Mouse (Mus musculus) heart, adult 8-10 months (tissue): ENCODE results near the gene Sertad2. TPM values are rescaled to one million over a fixed set of nuclear protein-coding genes. Genes with fewer than 3 reads are reported as not detected.

Source experiments
- DNase-seq: peaks from one replicate; pipeline ENCODE4 v3.0.0; 2022; ENCODE audit warnings: low spot score
- total RNA-seq, 4 experiments: library from RNA; stranded (reverse); gene quantifications; 2 replicates each; pipeline ENCODE4 v1.2.4; 2022

The Sertad2 gene
- 10 to 100 TPM; 17.2 to 22.2 (median 20.1) TPM for total RNA-seq

GRCm38 (mm10) chr11:20542739-20543452 lies at the start of gene Sertad2:
Sertad2 (plus strand) TSS chr11:20543253.
- DNase-seq, result peak; percentile 99

- DNase-seq, result no peak
These were observed 49.0 kb upstream of the Sertad2 start for GRCm38 (mm10) chr11:20493922-20494626.

- no peak for DNase-seq
These were observed 42.5 kb upstream of the Sertad2 start for GRCm38 (mm10) chr11:20500516-20500915.

- DNase-seq, result no peak
These were observed 41.7 kb upstream of the Sertad2 start for GRCm38 (mm10) chr11:20501160-20501955.

- DNase-seq, result no peak
These were observed 29.5 kb upstream of the Sertad2 start for GRCm38 (mm10) chr11:20513574-20513973.

- no peak for DNase-seq
These were observed 28.3 kb upstream of the Sertad2 start for GRCm38 (mm10) chr11:20514757-20515156.

GRCm38 (mm10) chr11:20521321-20521720 lies 21.7 kb upstream of the Sertad2 start:
- no peak for DNase-seq

- DNase-seq, result no peak
These were observed 20.3 kb upstream of the Sertad2 start for GRCm38 (mm10) chr11:20522750-20523149.

GRCm38 (mm10) chr11:20524435-20524834 lies 18.6 kb upstream of the Sertad2 start:
- DNase-seq, result no peak

GRCm38 (mm10) chr11:20525909-20526308 lies 17.1 kb upstream of the Sertad2 start:
- no peak for DNase-seq

- no peak for DNase-seq
These were observed 15.2 kb upstream of the Sertad2 start for GRCm38 (mm10) chr11:20527901-20528300.

GRCm38 (mm10) chr11:20531682-20531991 lies 11.4 kb upstream of the Sertad2 start:
- no peak for DNase-seq

GRCm38 (mm10) chr11:20531992-20532881 lies 10.8 kb upstream of the Sertad2 start:
- peak; percentile 67 for DNase-seq

- DNase-seq, result peak; percentile 20
These were observed 9.8 kb upstream of the Sertad2 start for GRCm38 (mm10) chr11:20533231-20533630.

- DNase-seq, result no peak
These were observed 5.8 kb upstream of the Sertad2 start for GRCm38 (mm10) chr11:20537221-20537620.

GRCm38 (mm10) chr11:20538496-20538895 lies 4.6 kb upstream of the Sertad2 start:
- no peak for DNase-seq

GRCm38 (mm10) chr11:20541280-20541679 lies 1.8 kb upstream of the Sertad2 start:
- no peak for DNase-seq

GRCm38 (mm10) chr11:20541995-20542637 lies 937 bp upstream of the Sertad2 start:
- DNase-seq, result no peak

GRCm38 (mm10) chr11:20543453-20544120 lies 534 bp downstream of the Sertad2 start:
- DNase-seq, result no peak

GRCm38 (mm10) chr11:20544376-20544775 lies 1.3 kb downstream of the Sertad2 start:
- no peak for DNase-seq
